Mouse (Mus musculus) adrenal gland, adult (tissue): ENCODE results near the gene Tmeff1.

Experiments used
- DNase-seq, 2 experiments: peaks; one replicate each; pipeline ENCODE4 v3.0.0; 2022 to 2023; ENCODE audit warnings: low spot score in 1 of 2; ENCODE audit not compliant: inconsistent age in 2 of 2

Tmeff1 gene

DNA sequence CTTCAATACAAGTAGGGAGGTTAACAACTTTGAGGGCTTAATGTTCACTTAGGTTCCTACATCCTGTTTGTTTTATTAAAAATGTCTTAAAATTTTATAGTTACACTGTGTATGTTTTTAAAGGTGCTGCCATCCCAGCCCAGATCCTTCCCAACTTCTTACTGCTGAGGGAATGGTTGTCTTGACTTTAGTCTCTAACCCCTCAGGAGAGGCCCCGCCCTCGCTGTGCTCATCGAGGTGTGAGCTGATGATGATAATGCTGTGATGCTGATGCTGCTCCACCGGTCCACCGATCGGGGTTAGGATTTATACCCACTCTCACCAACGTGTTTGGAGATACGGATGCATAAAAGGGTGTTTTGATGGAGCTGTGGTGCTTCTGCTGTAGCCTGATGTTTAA, 23.1 kb upstream of the Tmeff1 start:
- no peak for DNase-seq

DNA sequence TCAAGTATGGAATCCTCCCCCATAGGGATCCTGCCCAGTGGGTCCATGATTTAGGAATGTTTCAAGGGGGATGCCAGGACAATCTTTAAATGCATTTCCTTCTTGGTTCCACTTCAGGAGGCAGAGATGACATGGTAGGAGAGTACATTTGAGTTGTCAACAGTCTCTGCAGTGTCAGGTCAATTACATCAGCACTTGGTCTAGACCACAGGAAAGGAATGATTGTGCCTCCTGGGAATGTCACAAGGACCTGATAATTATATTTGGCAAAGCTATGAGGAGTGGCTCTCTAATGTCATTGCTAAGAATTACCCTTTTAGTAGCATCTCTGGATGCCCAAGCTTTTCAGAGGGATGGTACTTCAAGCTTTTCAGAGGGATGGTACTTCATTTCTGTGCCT, 20.0 kb upstream of the Tmeff1 start:
- no peak for DNase-seq

DNA sequence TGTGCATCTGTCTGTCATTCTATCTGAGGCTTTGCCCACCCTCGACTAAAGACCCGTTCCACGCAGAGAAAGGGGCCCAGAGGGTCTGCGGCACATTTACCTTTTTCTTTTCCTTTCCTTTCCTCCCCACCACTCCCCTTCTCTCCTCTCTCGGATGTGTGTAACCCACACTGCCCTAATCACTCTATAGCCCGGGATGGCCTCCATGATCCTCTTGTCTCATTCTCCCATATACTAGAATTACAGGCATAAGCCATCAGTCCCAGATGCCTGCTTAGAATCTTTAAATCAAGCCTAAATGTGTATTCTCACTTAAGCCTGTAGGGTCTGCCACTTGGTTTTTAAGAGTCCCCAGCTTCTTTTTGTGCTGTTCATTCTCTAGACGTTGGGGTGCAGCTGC, 8.6 kb upstream of the Tmeff1 start:
- DNase-seq = no peak

DNA sequence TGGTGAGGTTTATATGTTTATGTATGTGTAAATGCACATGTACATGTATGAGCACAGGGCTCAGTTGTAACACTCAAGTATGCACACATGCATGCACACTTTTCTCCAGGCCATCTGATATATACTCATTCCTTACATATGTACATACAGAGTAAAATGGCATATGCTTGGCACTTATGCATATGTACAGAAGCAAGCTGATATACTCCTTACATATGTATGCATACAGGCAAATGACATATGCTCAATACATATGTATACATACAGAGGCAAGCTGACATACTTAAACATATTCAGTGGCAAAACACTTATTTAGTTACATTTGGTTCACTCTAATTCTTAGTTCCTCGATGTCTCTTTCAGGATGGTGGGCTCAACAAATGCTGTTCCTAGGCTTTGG, 7.1 kb upstream of the Tmeff1 start:
- DNase-seq = no peak

DNA sequence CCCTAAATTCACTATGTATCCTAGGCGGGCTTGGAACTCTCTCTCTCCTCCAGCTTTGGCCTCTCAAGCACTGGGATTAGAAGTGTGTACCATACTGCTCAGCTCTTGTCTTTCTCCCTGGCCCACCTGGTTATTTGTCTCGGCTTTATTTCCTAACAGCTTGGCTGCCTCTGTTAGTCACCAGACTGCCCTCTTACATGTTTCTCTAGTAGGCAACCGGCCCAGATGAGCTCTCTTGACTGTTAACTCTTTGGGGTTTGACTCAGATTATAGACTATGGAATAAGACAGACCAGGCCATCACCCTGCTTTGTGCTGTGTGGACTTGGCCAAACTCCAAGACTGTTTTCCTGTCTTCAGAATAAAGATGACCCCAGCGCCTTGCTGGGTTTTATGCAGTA, 6.6 kb upstream of the Tmeff1 start:
- DNase-seq = no peak

DNA sequence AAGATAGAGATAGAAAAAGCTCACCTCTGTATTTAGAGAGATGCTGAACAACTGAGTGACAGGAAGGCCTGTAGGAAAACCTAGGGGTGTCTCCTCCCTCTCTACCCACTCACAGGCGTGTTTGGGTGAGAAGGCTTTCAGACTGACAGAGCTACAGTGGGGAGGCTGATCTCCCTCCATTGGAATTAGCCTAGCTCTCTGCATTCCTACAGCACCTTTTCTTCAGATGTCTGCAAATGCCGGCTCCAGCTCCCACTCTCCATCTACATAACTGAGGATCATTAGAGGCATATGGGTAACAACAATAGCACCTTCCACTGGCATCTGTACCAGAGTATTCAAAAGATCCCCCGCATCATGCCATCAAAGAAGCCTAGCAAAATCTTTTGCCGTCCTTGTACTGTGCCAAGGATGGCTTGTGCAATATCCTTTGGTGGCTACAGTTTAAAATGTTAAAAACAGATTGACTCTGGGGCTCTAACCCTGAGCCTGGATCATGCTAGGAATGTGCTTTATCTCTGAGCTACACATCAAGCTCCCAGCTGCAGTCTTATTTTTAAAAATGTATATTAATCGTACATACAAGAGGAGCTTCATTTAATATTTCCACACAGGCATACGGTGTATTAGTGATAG, 5.4 kb upstream of the Tmeff1 start:
- peak; percentile 25 to 74 for DNase-seq

DNA sequence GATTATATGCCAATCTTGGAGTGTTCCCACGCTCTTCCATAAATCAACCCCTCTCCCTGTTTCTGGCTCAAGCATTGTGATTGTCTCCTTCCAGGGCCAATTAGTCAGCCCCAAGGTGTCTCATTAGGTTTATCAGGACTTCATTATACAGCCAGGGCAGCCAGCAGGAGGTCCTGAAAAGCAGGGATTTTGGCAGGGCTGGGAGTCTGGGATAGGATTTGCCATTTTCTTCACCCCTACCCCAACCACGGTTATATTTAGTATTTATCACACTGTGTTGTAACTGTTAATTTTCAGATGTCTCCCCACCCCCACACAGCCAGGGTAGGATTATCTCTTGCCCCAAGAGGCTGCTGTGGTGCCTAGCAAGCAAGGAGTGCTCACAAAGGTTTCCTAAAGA, 3.8 kb upstream of the Tmeff1 start:
- no peak for DNase-seq

DNA sequence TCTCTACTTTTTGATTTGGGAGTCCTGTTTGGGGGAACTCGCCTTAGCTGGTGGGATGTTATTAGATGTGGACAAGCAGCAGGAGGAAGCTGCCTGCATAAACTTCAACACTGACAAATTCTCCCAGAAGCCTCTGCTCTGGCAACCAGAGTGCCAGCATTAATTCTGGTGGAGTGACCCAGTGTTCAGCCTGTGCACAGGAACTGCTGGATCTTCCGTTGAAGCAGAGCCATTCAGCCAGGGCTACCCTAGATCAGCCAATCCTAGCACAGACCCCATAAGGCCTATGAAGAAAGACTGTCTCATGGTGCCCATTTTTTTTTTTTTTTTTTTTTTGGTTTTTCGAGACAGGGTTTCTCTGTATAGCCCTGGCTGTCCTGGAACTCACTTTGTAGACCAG, 3.0 kb upstream of the Tmeff1 start:
- no peak for DNase-seq

DNA sequence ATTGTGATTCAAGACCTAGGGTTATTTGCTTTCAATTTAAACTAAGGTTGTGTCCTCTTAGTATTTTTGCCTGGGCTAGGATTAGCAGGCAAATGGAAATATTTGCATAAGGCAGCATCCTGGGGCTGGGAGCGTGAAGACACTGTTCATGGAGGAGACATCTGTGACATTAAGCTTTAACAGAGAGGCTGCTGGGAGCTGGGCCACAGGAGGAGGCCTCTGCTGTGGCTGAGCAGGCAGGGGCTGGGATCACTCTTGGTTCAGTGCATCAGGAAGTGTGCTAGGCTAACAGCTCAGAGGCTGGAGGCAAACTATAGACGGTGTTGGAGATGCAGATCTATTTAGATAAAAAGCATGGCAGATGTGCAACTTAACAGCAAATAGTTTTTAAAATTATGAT, 2.0 kb upstream of the Tmeff1 start:
- no peak for DNase-seq

DNA sequence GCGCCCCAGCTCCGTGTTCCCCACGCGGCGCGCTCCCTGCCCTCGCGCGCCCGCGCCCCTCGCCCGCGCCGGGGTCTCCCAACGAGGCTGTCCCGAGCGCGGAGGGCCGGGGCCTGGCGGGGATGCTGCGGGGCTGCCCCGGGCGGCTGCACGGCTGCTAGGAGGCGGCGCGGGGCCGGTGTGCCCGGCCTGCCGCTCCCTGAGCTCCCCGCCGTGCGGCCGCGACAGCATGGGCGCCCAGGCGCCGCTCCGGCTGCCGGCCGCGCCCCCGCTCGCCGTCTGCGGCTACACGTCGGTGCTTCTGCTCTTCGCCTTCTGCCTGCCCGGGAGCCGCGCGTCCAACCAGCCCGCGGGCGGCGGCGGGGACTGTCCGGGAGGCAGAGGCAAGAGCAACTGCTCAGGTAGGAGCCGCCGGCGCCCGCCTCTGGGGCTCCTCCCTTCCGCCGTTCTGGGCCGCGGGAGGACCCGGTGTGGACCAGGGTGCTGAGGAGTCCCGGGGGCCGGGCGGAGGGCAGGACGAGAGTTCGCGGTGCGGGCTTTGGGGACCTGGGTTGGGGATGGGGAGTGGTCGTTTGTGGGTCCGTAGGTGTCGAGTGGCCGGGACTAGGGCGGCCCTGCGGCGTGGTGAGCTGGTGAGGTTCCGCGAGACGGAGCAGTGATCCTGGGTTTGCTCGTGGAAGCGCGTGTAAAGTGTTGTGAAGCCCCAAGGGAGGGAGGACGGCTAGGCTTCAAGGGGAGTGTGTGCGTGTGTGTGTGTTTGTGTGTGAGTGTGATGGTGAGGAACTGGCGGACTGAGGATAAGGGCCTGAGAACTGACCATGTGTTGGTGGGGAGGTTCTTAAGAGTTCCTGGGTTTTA, 496 bp downstream of the Tmeff1 start:
- DNase-seq = peak; percentile 58 to 77

DNA sequence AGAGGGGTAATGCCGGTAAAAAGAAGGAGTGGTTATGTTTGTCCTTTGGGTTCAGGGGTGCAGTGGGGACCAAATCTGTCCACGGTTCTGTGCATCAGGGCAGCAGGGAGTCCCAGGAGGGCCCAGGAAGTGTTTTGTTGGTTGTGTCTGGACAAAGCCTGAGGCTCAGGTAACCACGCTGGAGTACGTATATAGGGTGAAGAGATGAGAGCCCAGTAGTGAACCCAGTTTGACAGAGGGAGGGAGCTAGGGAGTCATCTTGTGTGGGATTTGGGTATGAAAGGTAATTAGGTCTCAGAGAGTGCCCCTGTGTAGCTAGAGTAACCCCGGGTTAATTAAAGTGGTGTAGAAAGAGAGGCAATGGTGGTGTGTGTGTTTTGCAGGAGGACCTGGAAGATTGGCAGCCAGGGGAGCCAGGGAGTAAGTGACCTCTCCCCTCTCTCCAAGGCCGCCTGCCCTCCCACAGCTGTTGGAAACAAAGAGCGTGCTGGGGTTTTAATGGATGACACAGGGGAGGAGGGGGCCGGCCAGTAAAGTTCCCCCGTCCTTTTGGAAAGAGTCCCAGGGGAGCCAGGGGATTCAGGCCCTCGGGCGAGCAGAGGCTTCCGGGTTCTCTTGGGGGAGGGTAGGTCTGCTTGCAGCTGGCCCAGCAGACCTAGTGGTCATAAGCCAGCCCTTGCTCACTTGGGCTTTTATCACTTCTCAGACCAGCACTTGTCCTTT, 1.3 kb downstream of the Tmeff1 start:
- DNase-seq = peak in 1 of 2 experiments; percentile 65

DNA sequence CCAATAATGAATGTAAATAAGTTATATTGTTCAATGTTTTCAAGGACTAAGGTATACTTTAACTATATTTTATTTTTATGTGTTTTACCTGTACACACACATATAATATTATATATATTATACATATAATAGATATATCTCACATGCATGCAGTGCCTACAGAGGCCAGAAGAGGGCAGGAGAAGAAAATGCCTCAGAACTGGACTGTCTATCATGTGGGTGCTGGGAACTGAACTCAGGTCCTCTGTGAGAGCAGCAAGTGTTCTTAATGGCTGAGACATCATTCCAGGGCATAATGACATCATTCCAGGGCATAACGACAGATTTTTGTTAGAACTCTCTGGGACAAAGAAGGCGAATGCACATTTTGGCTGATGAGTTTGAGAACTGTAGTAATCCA, 2.6 kb downstream of the Tmeff1 start:
- no peak for DNase-seq

DNA sequence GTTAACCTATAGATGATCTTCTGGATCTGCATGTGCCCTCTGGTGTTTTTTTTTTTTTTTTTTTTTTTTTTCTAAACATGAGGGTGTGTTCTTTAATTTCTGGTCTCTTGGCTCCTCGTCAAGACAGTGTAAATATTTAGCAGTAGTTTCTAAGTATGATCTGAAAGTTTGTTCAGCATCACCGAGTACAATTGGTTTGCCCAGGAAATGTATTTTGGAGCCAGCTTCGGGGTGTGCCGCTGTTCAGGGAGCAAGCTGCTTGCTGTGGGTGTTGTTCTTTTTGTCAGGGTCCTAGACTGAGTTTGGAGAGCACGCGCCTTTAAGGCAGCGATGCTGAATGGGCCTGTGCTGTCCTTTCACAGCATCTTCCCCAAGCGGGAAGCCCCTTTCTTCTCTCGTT, 3.6 kb downstream of the Tmeff1 start:
- no peak for DNase-seq

DNA sequence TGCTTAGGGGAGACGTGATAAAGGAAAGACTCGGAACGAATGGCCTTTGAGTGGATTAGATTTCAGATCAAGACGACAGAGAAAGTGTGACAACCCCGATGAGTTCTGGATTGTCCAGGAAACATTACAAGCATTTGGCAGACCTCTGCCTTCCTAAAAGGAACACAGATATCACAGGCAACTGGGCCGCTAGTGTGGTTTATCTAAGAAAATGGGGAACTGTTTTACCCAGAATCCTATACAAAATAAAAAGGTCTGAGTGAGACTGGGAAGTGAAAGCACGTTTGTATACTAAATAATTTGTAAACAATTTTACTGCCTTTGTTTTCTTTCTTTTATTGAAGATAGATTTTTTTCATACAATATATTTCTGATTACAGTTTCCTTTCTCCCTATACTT, 5.9 kb downstream of the Tmeff1 start:
- DNase-seq = no peak

DNA sequence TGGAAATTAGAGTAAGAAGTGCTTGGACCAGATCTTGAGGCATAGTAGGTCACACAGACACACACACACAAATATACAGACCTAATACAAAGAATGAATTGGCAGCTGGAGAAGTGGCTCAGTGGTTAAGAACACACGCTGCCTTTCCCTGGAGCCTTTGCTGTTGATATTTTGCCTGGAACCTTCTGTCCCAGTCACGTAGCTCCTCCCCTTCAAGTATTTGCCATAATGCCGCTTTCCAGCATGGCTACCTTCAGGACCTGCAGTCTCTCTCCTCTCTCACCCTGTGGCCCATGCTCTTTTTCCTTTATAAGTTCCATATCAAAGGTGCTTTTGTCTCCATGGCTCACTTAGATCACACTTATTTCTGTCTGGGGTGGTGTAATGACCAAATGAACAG, 6.4 kb downstream of the Tmeff1 start:
- DNase-seq = no peak

DNA sequence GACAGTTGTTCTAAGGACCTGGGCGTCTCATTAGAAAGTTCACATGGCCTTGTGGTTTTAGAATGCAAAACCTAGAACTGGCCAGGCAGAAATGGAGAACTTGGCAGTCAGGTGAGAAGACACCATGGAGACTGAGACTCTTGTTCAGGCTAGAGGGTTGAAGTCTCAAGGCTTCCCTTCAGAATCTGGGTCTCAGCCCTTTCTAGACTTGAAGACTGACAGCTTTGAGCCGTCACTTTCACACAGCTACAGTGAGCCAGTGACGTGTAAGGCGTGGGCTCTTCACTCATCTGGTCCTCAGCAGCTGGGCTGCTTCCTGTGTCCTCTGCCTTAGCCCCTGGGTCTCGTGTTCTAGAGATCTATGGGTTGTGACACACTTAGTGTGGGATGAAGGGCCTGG, 7.4 kb downstream of the Tmeff1 start:
- no peak for DNase-seq

DNA sequence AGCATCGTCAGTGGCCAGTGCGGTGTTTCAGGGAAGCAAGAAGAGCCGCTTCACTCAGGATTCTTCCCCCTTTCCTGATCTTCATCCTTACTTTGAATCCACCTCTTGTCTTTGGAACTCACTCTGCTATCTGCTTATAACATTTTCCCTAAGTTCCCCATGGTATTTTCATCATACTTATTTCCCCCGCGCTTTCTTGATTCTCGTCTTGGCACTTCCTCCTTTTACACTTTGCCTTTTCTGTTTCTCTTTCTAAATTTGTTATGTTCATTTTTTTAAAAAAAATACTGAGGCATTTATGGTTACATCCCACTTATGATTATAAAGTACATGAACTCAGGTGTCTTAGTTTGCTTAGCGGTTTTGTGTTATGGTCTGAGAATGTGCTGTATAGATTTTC, 7.9 kb downstream of the Tmeff1 start:
- DNase-seq = no peak

DNA sequence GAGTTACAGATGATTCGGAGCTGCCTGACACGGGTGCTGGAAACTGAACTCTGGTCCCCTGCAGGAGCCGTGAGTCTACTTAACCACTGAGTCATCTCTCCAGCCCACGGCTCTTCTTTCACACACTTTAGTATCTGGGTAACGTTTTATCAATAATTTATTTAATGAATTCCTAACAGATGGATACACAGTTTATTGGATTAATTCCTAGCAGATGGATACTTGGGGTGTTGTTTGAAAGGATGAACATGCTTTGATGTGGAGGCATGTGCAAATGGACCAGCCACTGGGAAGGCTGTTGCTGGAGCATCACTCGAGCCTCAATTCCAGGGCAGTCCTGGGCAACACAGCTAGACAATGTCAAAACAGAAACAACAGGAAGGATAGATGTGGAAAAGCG, 11.1 kb downstream of the Tmeff1 start:
- no peak for DNase-seq

DNA sequence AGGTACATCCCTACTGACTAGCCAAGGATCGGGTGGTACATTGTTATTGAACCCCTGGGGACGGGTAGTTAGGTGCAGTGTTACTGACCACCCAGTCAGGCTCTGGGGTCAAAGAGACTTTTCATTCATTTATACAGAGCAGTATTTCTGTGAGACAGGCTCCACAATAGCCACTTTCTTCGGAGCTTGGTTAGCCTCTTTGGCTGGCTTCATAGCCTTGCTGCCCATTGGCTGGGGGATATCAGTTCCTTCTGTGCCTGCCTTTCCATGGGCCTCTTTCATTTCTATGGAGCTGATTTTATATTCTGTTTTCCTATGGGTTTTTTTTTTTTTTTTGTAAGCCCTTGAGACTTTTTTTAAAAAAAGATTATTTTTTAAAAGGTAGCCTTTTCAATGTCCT, 20.7 kb downstream of the Tmeff1 start:
- no peak for DNase-seq

DNA sequence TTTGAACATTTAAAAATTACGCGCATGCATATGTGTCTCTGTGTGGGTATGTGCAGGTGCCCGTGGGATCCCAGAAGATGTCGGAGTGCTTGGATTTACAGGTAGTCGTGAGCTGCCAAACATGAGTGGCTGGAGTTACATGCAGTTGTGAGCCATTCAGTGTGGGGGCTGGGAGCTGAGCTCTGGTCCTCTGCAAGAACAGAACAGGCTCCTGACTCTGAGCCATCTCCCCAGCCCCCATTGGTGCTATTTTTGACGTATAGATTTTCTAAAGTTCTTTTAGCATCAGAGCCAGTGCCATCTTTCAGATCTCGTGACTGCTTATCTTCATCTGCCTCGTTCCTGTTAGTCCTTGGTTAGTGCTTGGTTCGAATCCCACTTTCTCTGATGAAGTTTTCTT, 24.5 kb downstream of the Tmeff1 start:
- no peak for DNase-seq

DNA sequence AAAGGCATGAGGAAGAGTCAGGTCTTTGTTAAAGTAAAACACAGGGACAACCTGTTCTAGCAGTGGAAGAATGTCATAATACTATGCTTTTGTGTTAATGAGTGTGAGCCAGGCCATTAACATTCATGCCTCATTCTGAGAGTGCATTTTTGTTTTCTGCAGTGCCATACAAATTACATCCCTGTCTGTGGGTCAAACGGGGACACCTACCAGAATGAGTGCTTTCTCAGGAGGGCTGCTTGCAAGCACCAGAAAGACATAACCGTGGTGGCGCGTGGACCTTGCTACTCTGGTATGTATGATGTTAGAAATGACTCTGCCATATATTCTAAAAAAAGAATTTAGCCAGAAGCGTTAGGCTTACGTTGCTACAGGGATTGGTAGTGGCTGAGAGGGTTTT, 25.3 kb downstream of the Tmeff1 start:
- no peak for DNase-seq

DNA sequence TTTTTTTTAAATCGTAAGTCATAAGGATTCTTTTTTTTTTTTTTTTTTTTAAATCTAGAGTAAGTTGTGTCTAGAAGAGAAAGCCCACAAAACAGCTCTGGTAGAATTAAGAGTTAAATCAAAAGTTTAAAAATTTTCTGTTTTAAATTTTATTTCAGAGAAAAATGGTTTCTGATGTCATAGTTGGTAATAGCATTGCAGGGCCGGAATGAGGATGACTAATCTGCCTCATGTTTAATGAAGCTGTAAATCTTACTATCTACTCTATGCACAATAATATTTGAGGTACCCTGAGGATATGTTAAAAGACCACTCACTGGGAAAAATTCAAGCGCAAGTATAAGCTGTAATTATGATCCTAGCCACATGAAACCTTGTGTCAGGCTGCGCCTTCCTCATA, 30.5 kb downstream of the Tmeff1 start:
- no peak for DNase-seq
